Mouse (Mus musculus): ENCODE measurements at regions not wholly inside any gene's neighbourhood (a gene's known extent, or its start where the extent isn't known, plus 50 kb on each side); places are given as distances from the start of the nearest gene placed in this dataset.

GRCm38 (mm10) chr3:40190024-40190423 is 341.1 kb upstream of the Intu start:
- no peak overlapping the region for H3K27ac ChIP-seq (replicated peaks)
- H3K9me3 ChIP-seq, result no peaks in the 10 kb centered on the region
- H3K36me3 ChIP-seq, result no peaks in the 10 kb centered on the region
- ATAC-seq (ENCODE audit: low FRiP score, low read depth), result no peak
- H3K4me3 ChIP-seq, result no peak overlapping the region
- 67% methylated on average over 4 of the region's 4 CpGs for WGBS
- no peaks in the 10 kb centered on the region for H3K27me3 ChIP-seq
- no peaks in the 10 kb centered on the region for H3K4me1 ChIP-seq
- no peak overlapping the region for H3K4me2 ChIP-seq (replicated peaks)
- H3K9ac ChIP-seq (replicated peaks), result no peak overlapping the region

DNA sequence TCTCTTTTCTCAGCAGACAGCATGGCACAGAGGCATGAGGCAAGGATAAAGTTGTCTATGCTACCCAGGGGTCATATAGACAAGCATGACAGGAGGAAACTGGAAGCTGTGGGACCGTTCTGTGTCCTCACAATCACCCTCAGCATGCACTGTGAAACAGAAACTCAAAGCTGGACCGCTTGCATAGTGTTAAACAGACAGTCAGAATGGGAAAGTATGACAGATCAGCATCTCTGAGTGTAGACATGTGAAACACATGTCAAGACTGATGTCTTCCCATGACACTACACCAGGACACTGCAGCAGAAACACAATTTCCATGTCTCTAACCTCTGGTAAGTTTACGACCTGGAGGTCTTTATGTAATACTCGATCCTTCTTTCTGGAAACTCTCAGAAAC is 330.9 kb upstream of the Intu start:
- 86% methylated on average over 4 of the region's 4 CpGs for WGBS
- Histone ChIP-seq H3K36me3 (no peaks in the 10 kb centered on the region), H3K4me1 (no peaks in the 10 kb centered on the region), H3K9me3 (no peaks in the 10 kb centered on the region), H3K4me3 (no peak overlapping the region), H3K4me2 (replicated peaks) (no peak overlapping the region), H3K27ac (replicated peaks) (no peak overlapping the region), H3K27me3 (no peaks in the 10 kb centered on the region), H3K9ac (replicated peaks) (no peak overlapping the region)
- no peak for ATAC-seq (ENCODE audit: low FRiP score, low read depth)

DNA sequence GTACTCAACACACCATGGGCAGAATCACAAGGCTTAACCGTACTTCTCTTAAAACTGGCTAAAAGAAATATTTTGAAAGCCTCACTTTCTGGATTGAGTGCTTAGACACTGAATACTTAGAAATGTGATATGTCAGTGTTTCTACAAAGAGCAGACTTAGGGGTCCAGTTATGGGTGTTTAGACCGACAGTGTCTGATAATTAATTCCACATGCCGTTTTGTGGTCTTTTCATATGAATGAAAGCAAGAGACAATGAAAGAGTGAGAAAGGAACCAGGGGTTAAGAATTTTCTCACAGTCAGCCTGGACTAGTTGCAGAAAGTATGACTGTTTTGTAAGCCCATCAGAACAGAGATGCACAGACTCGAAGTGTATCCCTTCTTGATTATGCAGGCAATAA is 324.8 kb upstream of the Intu start:
- Histone ChIP-seq H3K4me2 (replicated peaks) (no peak overlapping the region), H3K27me3 (no peaks in the 10 kb centered on the region), H3K27ac (replicated peaks) (no peak overlapping the region), H3K36me3 (no peaks in the 10 kb centered on the region), H3K9ac (replicated peaks) (no peak overlapping the region), H3K9me3 (no peaks in the 10 kb centered on the region), H3K4me3 (no peak overlapping the region), H3K4me1 (no peaks in the 10 kb centered on the region)
- no peak for ATAC-seq (ENCODE audit: low FRiP score, low read depth)
- WGBS, result 64% methylated on average over 4 of the region's 4 CpGs

GRCm38 (mm10) chr3:40211793-40212192 is 319.3 kb upstream of the Intu start:
- no peak for ATAC-seq (ENCODE audit: low FRiP score, low read depth)

GRCm38 (mm10) chr3:40226772-40227171 is 304.3 kb upstream of the Intu start:
- H3K4me3 ChIP-seq, result no peak overlapping the region
- H3K9me3 ChIP-seq, result no peaks in the 10 kb centered on the region
- H3K27ac ChIP-seq (replicated peaks), result no peak overlapping the region
- no peaks in the 10 kb centered on the region for H3K4me1 ChIP-seq
- H3K4me2 ChIP-seq (replicated peaks), result no peak overlapping the region
- H3K9ac ChIP-seq (replicated peaks), result no peak overlapping the region
- H3K27me3 ChIP-seq, result no peaks in the 10 kb centered on the region
- ATAC-seq (ENCODE audit: low FRiP score, low read depth), result no peak
- WGBS, result 86% methylated on average over 1 of the region's 1 CpGs
- no peaks in the 10 kb centered on the region for H3K36me3 ChIP-seq

More at GRCm38 (mm10) chr3:40211793-40212192, 319.3 kb upstream of the Intu start:
- Histone ChIP-seq H3K4me2 (replicated peaks) (no peak overlapping the region), H3K4me3 (no peak overlapping the region), H3K9ac (replicated peaks) (no peak overlapping the region), H3K9me3 (no peaks in the 10 kb centered on the region), H3K27me3 (no peaks in the 10 kb centered on the region), H3K36me3 (no peaks in the 10 kb centered on the region), H3K27ac (replicated peaks) (no peak overlapping the region), H3K4me1 (no peaks in the 10 kb centered on the region)

DNA sequence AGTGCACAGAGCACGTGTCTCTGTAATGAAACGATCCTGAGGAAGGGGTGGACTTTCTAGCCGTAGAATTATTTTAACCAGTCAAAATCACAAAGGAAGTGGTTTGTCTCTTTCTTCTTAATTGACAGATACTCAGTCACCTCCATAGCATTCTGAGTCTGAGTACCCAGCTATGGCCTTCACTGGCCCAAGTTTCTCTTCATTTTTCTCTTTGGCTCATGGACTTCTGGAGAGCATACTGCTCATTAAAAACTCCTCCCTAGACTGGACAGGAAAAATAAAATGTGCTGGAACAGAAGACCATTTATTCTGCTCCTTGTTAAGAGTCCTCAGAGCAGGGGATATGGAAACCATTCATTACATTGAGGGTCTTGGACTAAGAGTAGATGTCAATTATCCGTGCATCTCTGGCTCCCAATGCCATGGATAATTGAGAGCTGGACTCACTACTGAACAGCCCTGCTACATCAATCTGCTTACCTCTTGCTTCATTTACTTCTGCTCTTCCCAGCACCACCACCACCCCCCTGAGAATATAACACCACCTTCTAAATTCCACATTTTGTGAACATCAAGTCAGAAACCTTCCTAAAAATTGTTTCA is 287.5 kb upstream of the Intu start:
- H3K27ac ChIP-seq (replicated peaks), result no peak overlapping the region

DNA sequence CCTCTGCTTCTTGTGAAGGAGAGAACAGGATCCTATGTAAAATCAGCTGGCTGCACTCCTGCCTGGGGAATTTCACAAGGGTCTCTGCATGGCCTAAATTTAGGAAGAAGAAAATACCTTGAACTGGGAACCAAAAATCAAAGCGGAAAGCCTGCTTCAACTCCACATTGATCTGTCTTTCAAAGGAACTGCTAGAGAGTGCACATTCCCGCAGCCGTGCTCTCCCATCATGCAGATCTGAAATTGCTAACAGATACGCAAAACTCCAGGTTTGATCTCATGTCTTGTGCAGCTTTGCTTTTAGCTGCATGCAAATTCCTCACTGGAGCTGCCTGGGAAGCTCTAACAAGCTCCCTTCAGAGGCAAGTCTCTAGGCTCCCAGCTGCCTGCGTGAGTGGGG is 276.7 kb upstream of the Intu start:
- Histone ChIP-seq H3K4me1 (no peaks in the 10 kb centered on the region), H3K27me3 (no peaks in the 10 kb centered on the region), H3K9ac (replicated peaks) (no peak overlapping the region), H3K36me3 (no peaks in the 10 kb centered on the region), H3K27ac (replicated peaks) (no peak overlapping the region), H3K4me2 (replicated peaks) (no peak overlapping the region), H3K9me3 (no peaks in the 10 kb centered on the region), H3K4me3 (no peak overlapping the region)
- ATAC-seq (ENCODE audit: low FRiP score, low read depth), result no peak
- 66% methylated on average over 5 of the region's 5 CpGs for WGBS

More for the DNA sequence above, 287.5 kb upstream of the Intu start:
- ATAC-seq (ENCODE audit: low FRiP score, low read depth), result no peak
- Histone ChIP-seq H3K4me2 (replicated peaks) (no peak overlapping the region), H3K4me3 (no peak overlapping the region), H3K9ac (replicated peaks) (no peak overlapping the region), H3K27me3 (no peaks in the 10 kb centered on the region), H3K9me3 (no peaks in the 10 kb centered on the region), H3K4me1 (no peaks in the 10 kb centered on the region), H3K36me3 (no peaks in the 10 kb centered on the region)
- WGBS, result 87% methylated on average over 4 of the region's 4 CpGs

GRCm38 (mm10) chr3:40262536-40262935 is 268.6 kb upstream of the Intu start:
- no peak for ATAC-seq (ENCODE audit: low FRiP score, low read depth)
- H3K4me1 ChIP-seq, result no peaks in the 10 kb centered on the region
- no peak overlapping the region for H3K4me3 ChIP-seq
- no peak overlapping the region for H3K4me2 ChIP-seq (replicated peaks)
- no peak overlapping the region for H3K27ac ChIP-seq (replicated peaks)
- H3K27me3 ChIP-seq, result no peaks in the 10 kb centered on the region
- H3K36me3 ChIP-seq, result no peaks in the 10 kb centered on the region
- 92% methylated on average over 7 of the region's 7 CpGs for WGBS
- H3K9ac ChIP-seq (replicated peaks), result no peak overlapping the region
- H3K9me3 ChIP-seq, result no peaks in the 10 kb centered on the region

- Histone ChIP-seq H3K9me3 (no peaks in the 10 kb centered on the region), H3K4me1 (no peaks in the 10 kb centered on the region), H3K27me3 (no peaks in the 10 kb centered on the region), H3K4me3 (no peak overlapping the region), H3K9ac (replicated peaks) (no peak overlapping the region), H3K4me2 (replicated peaks) (no peak overlapping the region), H3K27ac (replicated peaks) (no peak overlapping the region), H3K36me3 (no peaks in the 10 kb centered on the region)
- no peak for ATAC-seq (ENCODE audit: low FRiP score, low read depth)
- 97% methylated on average over 1 of the region's 1 CpGs for WGBS
Measured at GRCm38 (mm10) chr3:40267514-40267913, 263.6 kb upstream of the Intu start.

DNA sequence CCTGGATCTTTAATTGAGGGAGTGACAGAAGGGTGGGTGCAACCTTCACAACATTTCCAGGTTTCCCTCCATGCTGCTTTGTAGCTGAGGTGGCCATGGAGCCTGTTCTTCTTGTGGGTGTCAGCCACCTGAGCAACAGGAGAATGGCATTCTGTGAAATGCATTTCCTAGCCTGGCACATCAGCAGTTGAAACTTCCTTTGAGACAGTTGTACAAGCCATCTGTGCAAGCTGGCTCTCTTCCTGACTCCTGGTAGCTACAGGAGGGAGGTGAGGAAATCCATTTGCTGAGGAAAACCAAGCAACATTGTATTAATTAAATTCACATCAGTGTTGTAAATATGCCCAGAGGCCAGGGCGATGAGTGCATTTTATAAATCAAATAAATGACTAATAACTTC is 248.2 kb upstream of the Intu start:
- WGBS, result 95% methylated on average over 1 of the region's 1 CpGs
- H3K9me3 ChIP-seq, result no peaks in the 10 kb centered on the region
- no peak overlapping the region for H3K4me3 ChIP-seq
- no peak overlapping the region for H3K9ac ChIP-seq (replicated peaks)
- H3K27me3 ChIP-seq, result no peaks in the 10 kb centered on the region
- H3K4me1 ChIP-seq, result no peaks in the 10 kb centered on the region
- no peaks in the 10 kb centered on the region for H3K36me3 ChIP-seq
- H3K4me2 ChIP-seq (replicated peaks), result no peak overlapping the region
- no peak for ATAC-seq (ENCODE audit: low FRiP score, low read depth)
- H3K27ac ChIP-seq (replicated peaks), result no peak overlapping the region

DNA sequence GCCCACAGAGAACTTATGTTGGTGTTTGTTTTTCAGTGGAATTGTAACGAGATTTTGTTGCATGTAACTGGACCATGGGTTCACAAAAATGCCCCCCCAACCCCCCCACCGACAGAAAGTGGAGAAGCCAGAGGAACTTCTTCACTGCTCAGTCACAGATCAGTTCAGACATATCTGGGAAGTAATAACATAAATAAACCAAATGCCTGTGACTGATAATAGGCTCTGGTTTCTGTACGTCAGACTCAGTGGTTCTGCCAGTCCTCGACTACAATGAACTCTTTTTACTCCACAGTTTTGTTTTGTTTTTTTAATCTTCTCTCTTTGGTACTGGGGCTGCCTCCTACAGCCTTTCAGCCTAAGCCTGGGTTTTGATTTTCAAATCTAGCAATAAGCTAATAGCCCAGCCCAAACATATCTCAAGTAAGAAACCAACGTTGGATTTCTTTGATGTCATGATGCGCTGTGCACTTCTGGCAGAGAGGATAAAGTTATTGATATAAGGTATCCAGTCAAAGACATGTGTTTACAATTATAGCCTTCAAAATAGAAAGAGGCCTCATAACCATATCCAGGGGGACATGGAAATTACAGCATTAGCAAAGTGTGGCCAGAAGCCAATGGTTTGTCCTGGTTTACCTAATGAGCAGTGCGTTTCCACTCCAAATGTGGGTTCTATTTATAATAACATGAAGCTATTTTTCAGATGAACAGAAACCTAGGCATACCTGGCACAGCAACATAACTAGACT is 244.0 kb upstream of the Intu start:
- H3K9me3 ChIP-seq, result no peaks in the 10 kb centered on the region
- no peaks in the 10 kb centered on the region for H3K36me3 ChIP-seq
- H3K4me1 ChIP-seq, result no peaks in the 10 kb centered on the region
- no peak overlapping the region for H3K4me3 ChIP-seq
- no peak overlapping the region for H3K4me2 ChIP-seq (replicated peaks)
- no peak overlapping the region for H3K27ac ChIP-seq (replicated peaks)
- no peak overlapping the region for H3K9ac ChIP-seq (replicated peaks)
- 77% methylated on average over 7 of the region's 7 CpGs for WGBS
- ATAC-seq (ENCODE audit: low FRiP score, low read depth), result no peak
- H3K27me3 ChIP-seq, result no peaks in the 10 kb centered on the region

- Histone ChIP-seq H3K9me3 (no peaks in the 10 kb centered on the region), H3K9ac (replicated peaks) (no peak overlapping the region), H3K27me3 (no peaks in the 10 kb centered on the region), H3K4me1 (no peaks in the 10 kb centered on the region), H3K27ac (replicated peaks) (no peak overlapping the region), H3K36me3 (no peaks in the 10 kb centered on the region), H3K4me2 (replicated peaks) (no peak overlapping the region), H3K4me3 (no peak overlapping the region)
- ATAC-seq (ENCODE audit: low FRiP score, low read depth), result no peak
Measured at GRCm38 (mm10) chr3:40297120-40297519, 234.0 kb upstream of the Intu start.

- H3K4me2 ChIP-seq (replicated peaks), result no peak overlapping the region
Measured at GRCm38 (mm10) chr3:40320319-40320718, 210.8 kb upstream of the Intu start.

More at GRCm38 (mm10) chr3:40320319-40320718, 210.8 kb upstream of the Intu start:
- no peak overlapping the region for H3K27ac ChIP-seq (replicated peaks)
- H3K36me3 ChIP-seq, result no peaks in the 10 kb centered on the region
- no peak overlapping the region for H3K4me3 ChIP-seq
- no peak overlapping the region for H3K9ac ChIP-seq (replicated peaks)
- ATAC-seq (ENCODE audit: low FRiP score, low read depth), result no peak
- H3K9me3 ChIP-seq, result no peaks in the 10 kb centered on the region
- WGBS, result 82% methylated on average over 5 of the region's 5 CpGs
- H3K4me1 ChIP-seq, result no peaks in the 10 kb centered on the region
- no peaks in the 10 kb centered on the region for H3K27me3 ChIP-seq

All from midbrain, embryonic 12.5 days (tissue).